Mouse (Mus musculus) MEL-GATA-1-ER (cell line): ENCODE results near the gene Nhej1.
A peak's percentile ranks its signal among the peaks of the same experiment; 100 is the strongest.

Experiments
- DNase-seq: peaks from one replicate; pipeline ENCODE4 v3.0.0-alpha.2; 2012; ENCODE audit warnings: low read depth; ENCODE audit errors: extremely low read depth

Gene Nhej1

GRCm38 (mm10) chr1:74977001-74977400 lies 148.0 kb downstream of the Nhej1 start:
- DNase-seq: no peak

GRCm38 (mm10) chr1:74975936-74976335 lies 149.1 kb downstream of the Nhej1 start:
- DNase-seq: no peak

- no peak for DNase-seq
These were observed 151.4 kb downstream of the Nhej1 start for GRCm38 (mm10) chr1:74973590-74973989.

GRCm38 (mm10) chr1:74971353-74972050 lies 153.5 kb downstream of the Nhej1 start:
- DNase-seq: no peak

GRCm38 (mm10) chr1:74967962-74968580 lies 156.9 kb downstream of the Nhej1 start:
- DNase-seq: peak; percentile 36

GRCm38 (mm10) chr1:74964494-74965215 lies 160.3 kb downstream of the Nhej1 start:
- peak; percentile 36 for DNase-seq

- DNase-seq: no peak
These were observed 162.2 kb downstream of the Nhej1 start for GRCm38 (mm10) chr1:74962853-74963227.

GRCm38 (mm10) chr1:74962126-74962852 lies 162.7 kb downstream of the Nhej1 start:
- no peak for DNase-seq

- DNase-seq: no peak
These were observed 163.3 kb downstream of the Nhej1 start for GRCm38 (mm10) chr1:74961722-74962121.

- DNase-seq: no peak
These were observed 164.9 kb downstream of the Nhej1 start for GRCm38 (mm10) chr1:74960059-74960458.

GRCm38 (mm10) chr1:74951556-74952210 lies 173.3 kb downstream of the Nhej1 start, which contains the start of gene Ihh:
Gene Ihh, minus strand, starts transcription at chr1:74951672.
- DNase-seq: no peak

GRCm38 (mm10) chr1:74950576-74951490 lies 174.2 kb downstream of the Nhej1 start:
- no peak for DNase-seq

GRCm38 (mm10) chr1:74950066-74950465 lies 174.9 kb downstream of the Nhej1 start:
- DNase-seq: no peak

GRCm38 (mm10) chr1:74949666-74950050 lies 175.3 kb downstream of the Nhej1 start:
- DNase-seq: no peak

GRCm38 (mm10) chr1:74948784-74949665 lies 176.0 kb downstream of the Nhej1 start:
- DNase-seq: no peak

- DNase-seq: no peak
These were observed 176.9 kb downstream of the Nhej1 start for GRCm38 (mm10) chr1:74947986-74948670.

GRCm38 (mm10) chr1:74941651-74942360 lies 183.2 kb downstream of the Nhej1 start:
- no peak for DNase-seq

- DNase-seq: no peak
These were observed 185.2 kb downstream of the Nhej1 start for GRCm38 (mm10) chr1:74939762-74940161.
